Mouse (Mus musculus) heart, postnatal 25 days (tissue): ENCODE results near the gene Ksr2. TPM values are rescaled to one million over a fixed set of nuclear protein-coding genes. Genes with fewer than 3 reads are reported as not detected.

ENCODE experiments used
- DNase-seq: peaks from one replicate; pipeline ENCODE4 v3.0.0; 2022; ENCODE audit warnings: low spot score
- intact Hi-C: fragments of 180-260 bp; cut with DNase I; formaldehyde crosslinking; loops from one replicate; pipeline ENCODE4 v1.15.1; 2025
- total RNA-seq, 2 experiments: library from RNA; stranded (reverse); gene quantifications; 2 replicates each; pipeline ENCODE4 v1.2.3; 2021

The Ksr2 gene
- total RNA-seq, 2 experiments from 2014 or later = not detected

DNA sequence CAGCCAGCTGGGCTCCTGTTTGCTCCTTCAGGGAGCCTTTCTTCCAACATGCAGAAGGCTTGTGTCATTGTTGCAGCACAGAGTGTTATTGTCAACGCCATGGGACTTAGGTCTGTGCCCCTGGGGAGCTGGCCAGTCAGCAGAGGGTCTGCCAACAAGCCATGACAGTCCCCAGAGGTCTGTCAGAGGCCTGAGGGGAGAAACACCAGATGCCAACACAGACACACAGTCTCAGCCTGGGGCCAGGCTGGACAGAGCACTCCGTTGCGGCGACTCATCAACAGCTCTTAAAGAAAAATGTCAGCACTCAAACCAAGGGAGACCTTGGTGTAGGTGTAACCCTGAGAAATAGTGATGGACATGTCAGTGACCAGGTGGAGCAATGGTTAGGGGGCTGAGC is 255.5 kb downstream of the Ksr2 start:
- DNase-seq = no peak

DNA sequence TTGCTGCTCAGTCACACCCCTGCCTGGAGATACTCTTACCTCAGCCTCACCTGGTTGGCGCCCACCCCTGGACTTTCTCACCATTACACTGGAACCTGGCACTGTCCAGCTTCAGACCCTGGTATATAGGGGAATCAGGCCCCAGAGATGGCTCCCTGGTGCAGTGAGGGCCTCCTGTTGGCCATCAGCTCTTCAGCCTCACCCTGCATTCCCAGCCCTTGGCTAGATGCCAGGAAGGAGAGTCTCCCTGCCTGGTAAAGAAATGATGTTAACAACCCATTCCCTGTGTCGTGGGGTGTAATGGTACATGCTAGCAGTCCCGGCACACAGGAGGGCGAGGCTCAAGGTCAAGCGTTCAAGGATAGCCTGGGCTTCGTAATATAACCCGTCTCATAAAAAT is 256.0 kb downstream of the Ksr2 start:
- no peak for DNase-seq
- intact Hi-C loops = no loop called here

More for the DNA sequence above, 255.5 kb downstream of the Ksr2 start:
- intact Hi-C loops = no loop called here

DNA sequence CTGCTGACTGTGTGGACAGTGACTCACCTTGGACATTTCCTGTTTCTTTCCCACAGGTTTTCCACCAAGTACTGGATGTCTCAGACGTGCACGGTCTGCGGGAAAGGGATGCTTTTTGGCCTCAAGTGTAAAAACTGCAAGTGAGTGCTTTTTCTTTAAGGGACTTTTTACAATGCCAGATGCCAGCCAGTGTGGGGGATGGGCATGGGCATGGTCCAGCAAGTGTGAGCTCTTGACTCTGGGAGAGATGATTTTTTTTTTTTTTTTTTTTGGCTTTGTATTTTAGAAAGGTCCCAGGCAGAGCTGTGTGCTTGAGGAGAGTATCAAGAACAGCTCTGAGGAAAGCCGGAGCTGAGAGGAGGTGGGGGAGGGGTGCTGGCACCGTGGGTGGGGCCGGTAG is 257.6 kb downstream of the Ksr2 start:
- no peak for DNase-seq
- intact Hi-C loops = no loop called here

DNA sequence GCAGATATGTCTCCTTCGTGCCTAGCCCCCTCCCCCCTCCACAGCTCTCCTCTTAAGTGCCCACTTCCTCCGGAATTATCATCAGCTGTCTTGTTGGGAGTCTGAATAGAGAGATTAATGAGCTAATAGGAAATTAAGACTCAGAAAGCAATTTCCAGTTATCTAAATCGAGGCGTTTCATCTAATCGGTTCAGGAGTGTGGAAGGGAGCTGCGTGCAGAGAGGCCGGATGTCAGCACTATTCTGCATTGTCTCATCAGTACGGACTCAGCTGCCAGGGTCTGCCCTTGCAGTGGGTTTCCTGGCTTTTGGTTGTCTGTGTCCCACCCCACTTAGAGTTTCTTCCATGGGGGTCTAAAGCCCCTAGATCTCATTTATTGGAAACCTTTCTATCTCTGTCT is 262.0 kb downstream of the Ksr2 start:
- DNase-seq = no peak
- intact Hi-C loops = no loop called here

DNA sequence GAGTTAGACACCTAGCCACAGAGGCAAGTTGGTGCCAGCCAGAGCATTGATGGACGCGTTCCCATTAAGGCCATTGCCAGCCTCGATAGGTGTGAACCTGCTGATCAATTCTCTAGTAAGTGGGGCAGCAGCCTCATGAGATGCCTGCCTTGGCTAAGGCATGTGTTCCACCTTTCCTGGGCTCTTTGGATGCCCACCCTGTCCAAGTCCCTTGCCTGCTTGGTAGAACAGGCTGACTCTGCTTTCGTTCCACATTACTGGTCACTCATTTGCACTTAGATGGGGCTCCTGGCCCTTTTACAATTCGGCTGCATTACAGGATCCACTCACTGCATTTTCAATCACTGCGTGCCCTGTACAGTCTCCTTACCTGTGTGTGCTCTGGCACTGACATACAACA is 263.4 kb downstream of the Ksr2 start:
- intact Hi-C loops = no loop called here
- DNase-seq = no peak

DNA sequence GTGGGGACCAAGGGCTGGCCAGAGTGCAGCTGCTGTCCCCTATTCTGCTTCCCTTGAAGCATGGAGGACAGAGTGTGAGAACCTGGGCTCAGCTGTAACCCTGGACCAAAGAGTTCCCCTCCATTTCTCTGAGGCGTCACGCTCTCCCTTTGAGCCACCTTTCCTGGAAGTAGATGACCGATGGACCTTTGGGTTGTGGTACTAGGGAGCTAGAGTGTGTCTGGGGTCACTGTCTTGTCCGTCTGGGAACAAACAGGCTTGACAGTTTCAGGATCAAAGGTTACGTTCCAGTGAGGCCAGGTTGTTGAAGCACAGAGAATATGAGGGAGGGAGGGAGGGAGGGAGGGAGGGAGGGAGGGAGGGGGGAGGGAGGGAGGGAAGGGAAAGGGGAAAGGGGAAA is 264.6 kb downstream of the Ksr2 start:
- intact Hi-C loops = no loop called here
- no peak for DNase-seq

DNA sequence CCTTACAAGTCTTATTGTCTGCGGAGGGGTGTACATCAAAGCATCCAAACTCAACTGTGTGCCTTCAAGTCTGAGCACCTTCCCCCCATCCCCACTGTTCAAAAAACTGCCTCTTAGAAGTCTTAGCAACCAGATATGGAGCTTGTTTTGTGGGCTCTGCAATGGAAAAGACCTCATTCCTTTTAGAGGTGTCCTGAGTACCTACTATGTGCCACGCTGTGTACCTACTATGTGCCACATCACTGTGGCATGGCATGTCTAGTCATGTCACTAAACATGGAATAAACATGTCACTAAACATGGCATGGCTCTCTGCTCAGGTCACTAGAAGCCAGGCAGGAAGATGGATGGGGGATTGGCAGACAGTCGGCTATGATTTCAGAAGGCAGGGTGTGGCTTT is 268.4 kb downstream of the Ksr2 start:
- intact Hi-C loops = no loop called here
- DNase-seq = no peak

DNA sequence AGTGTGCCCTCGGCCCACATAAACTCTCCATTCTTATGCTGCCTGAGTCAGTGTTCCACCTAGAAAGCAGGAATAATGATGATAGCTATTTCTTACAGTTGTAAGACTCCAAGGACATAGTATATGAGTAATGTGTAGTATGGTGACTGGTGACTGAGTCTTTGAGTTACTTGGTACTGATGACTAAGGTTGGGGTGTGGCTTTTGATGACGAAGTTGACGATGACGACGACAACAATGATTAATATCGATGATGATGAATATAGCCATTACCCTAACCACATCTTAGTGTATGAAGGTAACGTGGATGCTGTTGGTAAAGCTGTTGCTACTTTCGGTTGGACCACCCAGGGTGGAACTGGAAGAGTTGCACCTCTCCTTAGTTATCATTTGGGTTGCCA is 270.7 kb downstream of the Ksr2 start:
- DNase-seq = no peak
- intact Hi-C loops = no loop called here

DNA sequence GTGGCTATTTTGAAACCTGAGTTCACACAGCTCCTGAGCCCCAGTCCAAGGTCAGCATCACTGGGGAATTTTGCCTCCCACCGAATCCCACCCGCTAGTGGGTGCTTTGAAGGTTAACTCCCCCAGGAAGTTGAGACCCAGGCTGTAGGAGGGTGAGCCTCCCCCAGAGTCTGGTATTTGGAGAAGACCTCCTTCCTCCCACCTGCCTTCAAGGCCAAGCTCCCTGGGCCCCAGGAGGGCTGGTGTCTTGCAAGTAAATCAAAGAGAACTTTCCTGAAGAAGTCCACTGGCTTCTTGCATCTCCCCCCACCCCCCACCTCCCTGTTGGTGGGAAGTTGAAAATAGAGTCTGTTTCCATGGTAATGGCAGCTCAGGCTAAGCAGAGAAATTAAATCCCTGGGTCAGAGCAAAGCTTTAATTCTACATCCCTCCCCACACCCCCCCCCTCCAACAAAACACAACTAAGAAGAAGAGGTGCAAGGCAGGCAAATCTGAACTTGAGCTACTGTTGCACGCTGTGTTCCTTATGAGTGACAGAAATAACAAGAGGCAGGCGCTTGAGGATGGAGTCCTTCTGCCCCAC is 274.1 kb downstream of the Ksr2 start:
- no peak for DNase-seq
- intact Hi-C loops = no loop called here

DNA sequence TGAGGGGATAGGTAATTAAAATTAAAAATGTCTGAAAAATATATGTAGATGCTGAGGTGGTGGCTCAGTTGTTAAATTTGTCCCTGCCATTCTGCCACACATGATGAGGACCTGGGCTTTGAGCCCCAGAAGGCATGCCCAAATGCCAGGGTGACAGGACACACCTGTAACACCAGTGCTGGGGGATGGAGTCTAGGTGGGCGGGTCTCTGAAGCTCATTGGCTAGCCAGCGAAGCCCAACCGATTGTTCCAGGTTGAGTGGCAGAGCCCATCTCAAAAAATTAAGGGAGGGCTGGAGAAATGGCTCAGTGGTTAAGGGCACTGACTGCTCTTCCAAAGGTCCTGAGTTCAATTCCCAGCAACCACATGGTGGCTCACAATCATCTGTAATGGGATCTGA is 274.9 kb downstream of the Ksr2 start:
- no peak for DNase-seq
- intact Hi-C loops = no loop called here

DNA sequence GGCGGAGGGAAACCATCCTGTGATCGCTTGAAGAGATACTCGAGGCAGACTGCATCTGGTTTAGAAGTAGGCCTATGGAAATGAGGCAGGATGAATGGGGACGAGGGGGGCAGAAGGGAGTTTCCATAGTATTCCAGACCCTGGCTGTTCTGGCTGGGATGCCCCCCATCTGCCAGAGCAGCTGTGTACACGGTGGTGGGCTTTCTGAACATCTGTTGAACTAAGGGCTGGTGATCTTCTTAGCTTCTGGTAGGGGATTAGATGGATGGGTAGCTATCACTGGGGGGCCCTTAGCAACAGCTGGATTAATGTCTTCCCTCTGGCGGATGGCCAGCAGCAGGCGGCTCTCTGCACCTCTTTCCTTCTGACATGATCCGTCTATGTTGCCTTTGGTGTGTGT is 276.0 kb downstream of the Ksr2 start:
- DNase-seq = no peak
- intact Hi-C loops = no loop called here

DNA sequence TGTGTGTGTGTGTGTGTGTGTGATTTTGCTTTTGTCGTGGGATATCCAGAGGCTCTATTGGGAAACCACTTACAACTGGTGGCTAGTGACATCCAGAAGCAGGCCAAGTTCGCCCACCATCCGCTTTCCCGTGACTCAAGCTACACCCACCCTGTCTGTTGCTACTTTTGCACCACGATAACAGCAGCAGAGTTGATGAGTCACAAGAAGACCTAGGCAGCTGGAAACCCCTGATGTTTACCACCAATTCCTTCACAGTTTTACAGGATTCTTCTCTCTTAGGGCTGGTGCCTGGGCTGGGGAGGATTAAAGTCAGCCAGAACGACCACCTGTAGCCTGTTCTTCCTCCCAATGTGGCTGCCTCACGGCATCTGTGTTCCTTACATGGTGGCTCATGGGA is 277.5 kb downstream of the Ksr2 start:
- DNase-seq = no peak
- intact Hi-C loops = no loop called here

DNA sequence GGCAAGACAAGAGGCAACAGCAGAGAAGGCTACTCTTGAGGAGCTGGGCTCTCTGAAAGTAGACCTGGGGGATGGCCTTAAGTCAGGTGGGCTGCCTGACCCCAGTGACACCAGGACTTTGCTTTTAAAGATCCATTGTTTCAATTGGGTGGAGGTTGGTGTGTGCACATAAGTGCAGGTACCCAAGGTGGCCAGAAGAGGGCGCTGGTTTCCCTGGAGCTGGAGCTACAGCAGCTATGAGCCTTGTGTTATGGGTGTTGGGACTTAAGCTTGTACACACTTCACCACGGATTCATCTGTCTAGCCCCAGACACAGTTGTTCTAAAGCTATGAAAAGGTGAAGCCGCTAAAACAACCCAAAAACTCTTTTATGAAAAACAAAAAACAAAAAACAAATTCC is 279.8 kb downstream of the Ksr2 start:
- no peak for DNase-seq
- intact Hi-C loops = no loop called here

DNA sequence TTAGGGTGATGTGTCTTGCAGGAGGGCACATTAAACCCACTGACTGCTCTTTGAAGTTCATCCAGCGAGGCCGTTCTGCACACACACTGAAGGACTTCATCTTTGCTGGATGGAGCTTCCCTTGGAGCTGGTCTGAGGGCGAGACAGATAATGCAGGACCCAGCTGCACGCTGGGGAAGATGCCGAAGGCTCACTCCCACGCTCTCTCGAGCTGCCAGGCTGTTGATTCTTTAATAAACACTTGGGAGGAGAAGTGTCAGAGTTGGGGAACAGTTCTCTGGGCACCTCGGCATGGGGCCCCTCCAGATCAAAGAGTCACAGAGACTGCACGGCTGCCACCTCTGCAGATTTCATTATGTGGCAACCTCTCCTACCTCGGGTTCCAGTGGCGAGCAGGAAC is 280.8 kb downstream of the Ksr2 start:
- intact Hi-C loops = no loop called here
- no peak for DNase-seq

DNA sequence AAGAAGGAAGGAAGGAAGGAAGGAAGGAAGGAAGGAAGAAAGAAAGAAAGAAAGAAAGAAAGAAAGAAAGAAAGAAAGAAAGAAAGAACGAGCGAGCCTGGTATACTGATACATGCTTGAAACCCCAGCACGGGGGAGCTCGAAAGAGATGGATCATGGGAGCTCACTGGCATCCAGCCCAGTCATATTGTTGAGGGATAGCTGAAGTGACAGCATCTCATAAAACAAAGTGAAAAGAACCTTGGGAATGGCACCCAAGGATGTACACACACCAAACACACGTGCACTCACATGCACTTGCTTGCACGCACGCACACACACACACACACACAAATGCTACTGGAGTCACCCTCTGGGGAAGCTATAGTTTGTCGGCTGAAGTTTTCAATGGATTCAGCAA is 282.6 kb downstream of the Ksr2 start:
- no peak for DNase-seq
- intact Hi-C loops = no loop called here

DNA sequence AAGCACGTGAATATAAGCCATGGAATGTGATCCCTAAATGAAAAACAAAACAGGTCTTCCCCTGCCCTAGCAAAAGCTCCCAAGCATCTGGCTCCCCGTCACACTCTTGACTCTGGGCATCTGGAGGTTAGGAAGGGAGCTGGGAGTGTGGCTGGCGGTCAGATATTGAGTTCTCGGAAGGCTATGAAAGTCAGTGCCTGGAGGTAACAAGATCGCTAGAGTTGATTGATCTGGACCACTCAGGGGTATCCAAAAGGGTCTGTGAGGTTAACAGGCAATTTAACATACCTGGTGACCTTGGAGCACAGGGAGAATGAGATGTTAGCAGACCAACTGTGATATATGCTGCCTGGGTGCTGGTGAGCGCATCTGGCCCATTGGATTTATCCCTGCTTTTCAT is 283.8 kb downstream of the Ksr2 start:
- no peak for DNase-seq
- intact Hi-C loops = no loop called here

DNA sequence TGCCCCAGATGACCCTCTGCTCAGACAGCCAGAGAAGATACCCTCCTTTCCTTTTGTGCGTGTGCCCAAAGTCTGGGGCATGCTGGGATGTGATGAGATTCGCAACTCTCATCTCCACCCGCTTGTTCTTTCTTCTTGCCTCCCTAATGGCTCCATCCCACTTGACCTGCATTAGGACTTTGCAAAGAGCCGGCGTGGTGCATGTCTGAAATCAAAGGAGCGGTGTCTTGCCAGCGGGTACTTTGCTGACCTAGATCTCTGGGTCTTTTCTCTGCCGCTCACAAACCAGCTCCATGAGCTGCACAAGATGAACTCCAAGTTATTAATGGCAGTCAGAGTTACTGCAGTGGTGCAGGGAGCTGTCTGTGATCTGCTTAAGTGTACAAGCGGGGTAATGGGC is 290.6 kb downstream of the Ksr2 start:
- DNase-seq = no peak
- intact Hi-C loops = no loop called here

DNA sequence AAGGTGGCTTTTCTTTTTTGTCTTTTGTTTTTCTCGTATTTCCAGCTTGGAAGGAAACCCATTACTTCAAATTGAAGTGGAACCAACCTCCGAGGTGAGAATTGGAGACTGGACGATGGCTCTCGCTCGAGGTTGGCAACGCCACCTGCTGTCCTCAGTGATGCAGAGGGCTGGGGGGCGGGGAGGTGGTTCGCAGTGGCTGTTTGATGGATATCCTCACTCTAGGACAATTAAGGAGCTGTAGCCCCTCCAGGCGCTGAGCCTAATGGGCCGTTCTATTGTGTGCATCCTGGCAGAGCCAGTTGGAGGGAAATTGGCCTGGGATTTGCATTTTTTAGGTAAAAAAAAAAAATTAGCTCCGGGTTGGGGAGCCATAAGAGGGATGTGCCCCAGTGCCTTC is 292.8 kb downstream of the Ksr2 start:
- no peak for DNase-seq
- intact Hi-C loops = no loop called here

DNA sequence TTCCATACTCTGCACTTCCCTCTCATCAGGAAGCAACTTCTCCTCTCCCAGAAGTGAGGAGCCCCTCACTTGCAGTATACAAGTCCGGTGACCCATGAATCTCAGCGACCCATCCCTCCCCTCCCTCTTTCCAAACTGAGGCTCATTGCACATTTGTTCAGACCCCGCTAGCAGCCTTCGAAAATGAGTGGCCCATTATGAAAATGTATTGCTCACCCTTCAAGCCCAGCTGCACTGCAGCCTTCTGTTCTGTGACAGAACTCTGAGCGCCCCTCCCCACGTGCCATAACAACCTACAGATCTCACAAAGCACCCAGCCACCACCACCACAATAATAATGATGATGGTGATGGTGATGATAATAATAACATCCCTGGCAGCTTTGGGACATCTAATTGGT is 295.5 kb downstream of the Ksr2 start:
- intact Hi-C loops = no loop called here
- DNase-seq = no peak

DNA sequence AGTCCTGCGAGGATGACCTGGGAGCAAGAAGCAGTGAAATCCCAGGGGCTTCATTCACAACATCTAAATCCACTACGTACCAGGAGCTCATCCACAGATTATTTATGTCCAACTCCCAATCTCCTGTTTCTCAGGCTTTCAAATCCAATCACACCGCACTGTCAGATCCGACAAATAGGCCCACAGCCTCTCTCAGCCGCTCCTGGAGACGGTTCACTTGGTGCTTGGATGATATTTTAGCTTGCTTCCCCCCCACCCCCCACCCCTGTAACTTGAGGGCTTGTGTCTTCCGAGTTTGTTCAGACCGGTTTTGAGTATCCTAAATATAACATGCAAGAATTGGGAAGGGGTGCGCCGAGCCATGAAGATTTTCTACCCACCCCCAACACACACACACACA is 297.8 kb downstream of the Ksr2 start:
- no peak for DNase-seq
- intact Hi-C loops = loop anchor here (5.0 kb wide), 1 partner anchor 91 kb away; no protein-coding TSS in a partner anchor

DNA sequence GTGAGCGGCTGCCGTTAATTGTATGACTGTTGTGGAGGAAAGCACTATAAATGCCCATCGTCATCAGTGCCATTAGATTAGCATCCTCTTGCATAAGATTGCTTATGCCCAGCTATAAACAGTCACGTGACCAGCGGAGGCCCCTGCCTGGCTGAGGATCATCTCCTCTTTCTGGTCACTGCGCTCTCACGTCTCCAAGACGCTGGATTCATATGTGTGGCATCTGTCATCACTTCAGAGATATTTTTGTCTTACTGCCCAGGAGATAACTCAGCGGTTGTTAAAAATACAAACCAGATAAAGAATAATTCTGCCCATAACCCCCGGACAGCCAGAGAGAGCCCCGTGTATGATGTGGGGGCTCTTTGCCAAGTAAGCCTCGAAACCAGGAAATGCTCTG is 298.4 kb downstream of the Ksr2 start:
- intact Hi-C loops = loop anchor here (5.0 kb wide), 1 partner anchor 90 kb away; no protein-coding TSS in a partner anchor
- no peak for DNase-seq

DNA sequence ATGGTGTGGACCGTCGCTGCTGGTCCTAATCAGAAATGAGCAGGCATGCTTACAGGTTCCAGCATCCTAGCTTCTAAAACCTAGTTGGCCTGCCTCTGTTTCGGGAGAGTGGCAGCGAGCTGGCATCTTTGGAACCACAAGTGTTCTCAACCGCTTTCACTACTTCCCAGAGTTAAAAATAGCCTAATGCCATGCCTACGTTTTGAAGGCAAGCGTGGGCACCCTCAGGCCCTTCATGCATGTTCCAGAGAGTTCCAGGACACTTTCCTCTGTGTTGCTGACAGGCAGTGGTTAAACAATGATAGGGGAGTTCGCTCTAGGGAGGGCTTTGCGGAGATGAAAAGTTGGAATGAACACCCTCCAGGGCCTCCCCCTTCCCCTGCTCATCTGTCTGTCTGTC is 303.3 kb downstream of the Ksr2 start:
- intact Hi-C loops = no loop called here
- no peak for DNase-seq

DNA sequence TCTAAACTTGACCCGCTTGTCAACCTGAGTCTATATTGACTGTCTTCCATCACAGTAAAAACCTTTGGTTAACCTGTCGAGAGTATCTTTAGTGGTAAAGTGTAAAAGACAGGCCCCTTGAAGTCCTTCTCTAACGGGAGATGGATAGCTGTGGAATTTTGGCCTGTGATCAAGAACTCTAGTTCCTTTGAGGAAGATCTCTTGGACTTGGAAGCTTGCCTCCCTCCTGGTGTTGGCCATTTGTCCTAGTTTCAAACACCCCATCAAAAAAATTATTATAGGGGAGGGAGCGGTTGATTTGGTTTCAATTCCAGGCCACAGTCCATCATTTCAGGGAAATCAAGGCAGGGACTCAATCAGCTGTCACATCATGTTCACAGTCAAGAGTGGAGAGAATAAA is 309.5 kb downstream of the Ksr2 start:
- intact Hi-C loops = no loop called here
- DNase-seq = no peak
